In genomic region chr17:46453970-46454411, GRCm38 (mm10) we compare ENCODE assay signal across 10 mouse cellular contexts. TPM values are rescaled to one million over a fixed set of nuclear protein-coding genes. Genes with fewer than 3 reads are reported as not detected.
DNase-seq lines count a peak whose midpoint lies in the region; ATAC-seq and TF ChIP-seq lines count a peak whose summit lies in the region.
"Had no signal": no experiment of that assay in that cellular context is flagged by ENCODE, and none has a peak within 500 bp of the region (broad histone marks: within the 10 kb centered on the region; RNA-seq: fewer than 3 reads in every experiment).

No protein-coding gene starts in this region.

- H3K27me3 ChIP-seq in kidney, embryonic 15.5 days = peaks cover 79% of the 10 kb centered on the region
- peaks cover 73% of the 10 kb centered on the region for H3K27me3 ChIP-seq in forebrain, embryonic 10.5 days (ENCODE audit: poor library complexity, severe bottlenecking)
- peaks cover 85% of the 10 kb centered on the region for H3K27me3 ChIP-seq in limb, embryonic 10.5 days (ENCODE audit: low read depth, poor library complexity, severe bottlenecking)

- H3K4me3 ChIP-seq in kidney, embryonic 15.5 days (replicated peaks) = peak overlapping the region; percentile 44
- H3K4me3 ChIP-seq in forebrain, embryonic 10.5 days = peak overlapping the region; percentile 61
- H3K4me3 ChIP-seq in limb, embryonic 10.5 days = peak overlapping the region; percentile 59
- peak overlapping the region; percentile 34 for H3K4me3 ChIP-seq in olfactory bulb, adult 2 months (ENCODE audit: insufficient read depth, low read depth, low read length)

- no peak overlapping the region for H3K9ac ChIP-seq in kidney, embryonic 15.5 days

- no peak for TF ChIP-seq POLR2A in olfactory bulb, adult 2 months (IDR thresholded peaks at IDR 0.05; ENCODE audit: insufficient read depth, low read depth, low read length)

- no peaks in the 10 kb centered on the region for H3K36me3 ChIP-seq in kidney, embryonic 15.5 days
- 0 out of 2 replicates have a peak, but pooled peaks cover 2% of the 10 kb centered on the region for H3K36me3 ChIP-seq in forebrain, embryonic 10.5 days (replicated peaks)
- no peaks in the 10 kb centered on the region for H3K36me3 ChIP-seq in limb, embryonic 10.5 days

- H3K4me1 ChIP-seq in kidney, embryonic 15.5 days = peaks cover 41% of the 10 kb centered on the region
- peaks cover 52% of the 10 kb centered on the region for H3K4me1 ChIP-seq in forebrain, embryonic 10.5 days
- H3K4me1 ChIP-seq in limb, embryonic 10.5 days = peaks cover 39% of the 10 kb centered on the region
- peaks cover 25% of the 10 kb centered on the region for H3K4me1 ChIP-seq in olfactory bulb, adult 2 months (ENCODE audit: control insufficient read depth, insufficient read depth, low read length)

- H3K9me3 ChIP-seq in kidney, embryonic 15.5 days (replicated peaks) = no peaks in the 10 kb centered on the region
- no peaks in the 10 kb centered on the region for H3K9me3 ChIP-seq in forebrain, embryonic 10.5 days
- no peaks in the 10 kb centered on the region for H3K9me3 ChIP-seq in limb, embryonic 10.5 days (replicated peaks)

- peak overlapping the region; percentile 84 for H3K4me2 ChIP-seq in kidney, embryonic 15.5 days

- WGBS in kidney, embryonic 15.5 days = under 1% methylated on average over 26 of the region's 26 CpGs
- WGBS in forebrain, embryonic 10.5 days = 2% methylated on average over 26 of the region's 26 CpGs
- 3% methylated on average over 26 of the region's 26 CpGs for WGBS in limb, embryonic 10.5 days
- 3% methylated on average over 26 of the region's 26 CpGs for WGBS in olfactory bulb, adult 2 months

- no peak for DNase-seq in kidney, postnatal 25 days
- no peak for DNase-seq in forebrain, embryonic 10.5 days (ENCODE audit: extremely low spot score, low spot score)
- no peak for DNase-seq in limb, embryonic 10.5 days (ENCODE audit: low spot score)
- no peak for DNase-seq in left cerebral cortex, adult 11 months (ENCODE audit: low spot score)
- no peak for DNase-seq in thymus, postnatal 0 days (ENCODE audit: low spot score)
- no peak for DNase-seq in lung, postnatal 36 days
- DNase-seq: cerebellum, postnatal 14 days had no signal

- no peak overlapping the region for H3K27ac ChIP-seq in kidney, embryonic 15.5 days
- H3K27ac ChIP-seq in forebrain, embryonic 10.5 days = 0 out of 2 replicates have a peak overlapping the region, but pooled peaks have one; percentile 79
- peak overlapping the region; percentile 34; the same call in 1 of the 2 replicates for H3K27ac ChIP-seq in limb, embryonic 10.5 days
- no peak overlapping the region for H3K27ac ChIP-seq in olfactory bulb, adult 2 months (ENCODE audit: insufficient read depth, low read depth, low read length)

- ATAC-seq in kidney, embryonic 15.5 days (replicated peaks; ENCODE audit: low FRiP score) = no peak

- no peak for TF ChIP-seq CTCF in olfactory bulb, adult 2 months (IDR thresholded peaks at IDR 0.05; ENCODE audit: insufficient read depth, low read depth, low read length)

RNA-seq across cellular contexts. Expression of gene Slc22a7, which starts 15.7 kb away (rescaled TPM):
- not detected in 2 replicates for polyA plus RNA-seq in kidney, embryonic 15.5 days (2015; fragmentation: Nextera tagmentation; extraction: Ambion mirVana)
- not detected in 2 replicates for polyA plus RNA-seq in forebrain, embryonic 10.5 days (2016; fragmentation: Nextera tagmentation; extraction: Ambion mirVana)
- polyA plus RNA-seq in limb, embryonic 10.5 days (2016; fragmentation: Nextera tagmentation; extraction: Ambion mirVana) = not detected in 2 replicates
- polyA plus RNA-seq in olfactory bulb, adult 2 months (2012; ENCODE audit: insufficient read depth, insufficient read length, low replicate concordance, missing spikeins) = not detected in 2 replicates
- polyA plus RNA-seq in thymus, postnatal 0 days (2015; fragmentation: Nextera tagmentation; extraction: Ambion mirVana) = 6.4 and 9.4 TPM in 2 replicates
- polyA plus RNA-seq: large intestine, adult 2 months had no signal

RNA-seq across cellular contexts. Expression of gene Crip3, which starts 25.3 kb away (rescaled TPM):
- polyA plus RNA-seq in kidney, embryonic 15.5 days (2015; fragmentation: Nextera tagmentation; extraction: Ambion mirVana) = 0.51 and 0.64 TPM in 2 replicates
- polyA plus RNA-seq in forebrain, embryonic 10.5 days (2016; fragmentation: Nextera tagmentation; extraction: Ambion mirVana) = 0.76 TPM in 1 of 2 replicates, not detected in the other
- polyA plus RNA-seq in limb, embryonic 10.5 days (2016; fragmentation: Nextera tagmentation; extraction: Ambion mirVana) = 0.21 and 0.44 TPM in 2 replicates
- polyA plus RNA-seq in olfactory bulb, adult 2 months (2012; ENCODE audit: insufficient read depth, insufficient read length, low replicate concordance, missing spikeins) = not detected in 2 replicates
- 294 and 308 TPM in 2 replicates for polyA plus RNA-seq in thymus, postnatal 0 days (2015; fragmentation: Nextera tagmentation; extraction: Ambion mirVana)

RNA-seq across cellular contexts. Expression of gene Ttbk1, which starts 33.5 kb away (rescaled TPM):
- polyA plus RNA-seq in kidney, embryonic 15.5 days (2015; fragmentation: Nextera tagmentation; extraction: Ambion mirVana) = 0.17 and 0.26 TPM in 2 replicates
- polyA plus RNA-seq in forebrain, embryonic 10.5 days (2016; fragmentation: Nextera tagmentation; extraction: Ambion mirVana) = 0.71 and 1.1 TPM in 2 replicates
- 0.09 and 0.34 TPM in 2 replicates for polyA plus RNA-seq in limb, embryonic 10.5 days (2016; fragmentation: Nextera tagmentation; extraction: Ambion mirVana)
- not detected in 2 replicates for polyA plus RNA-seq in olfactory bulb, adult 2 months (2012; ENCODE audit: insufficient read depth, insufficient read length, low replicate concordance, missing spikeins)
- polyA plus RNA-seq in thymus, postnatal 0 days (2015; fragmentation: Nextera tagmentation; extraction: Ambion mirVana) = 0.08 TPM in 1 of 2 replicates, not detected in the other

RNA-seq across cellular contexts. Expression of gene Dnph1, which starts 42.5 kb away (rescaled TPM):
- 58.0 and 58.5 TPM in 2 replicates for polyA plus RNA-seq in kidney, embryonic 15.5 days (2015; fragmentation: Nextera tagmentation; extraction: Ambion mirVana)
- polyA plus RNA-seq in forebrain, embryonic 10.5 days (2016; fragmentation: Nextera tagmentation; extraction: Ambion mirVana) = 107 TPM in 2 replicates
- 70.1 and 78.6 TPM in 2 replicates for polyA plus RNA-seq in limb, embryonic 10.5 days (2016; fragmentation: Nextera tagmentation; extraction: Ambion mirVana)
- not detected in 2 replicates for polyA plus RNA-seq in olfactory bulb, adult 2 months (2012; ENCODE audit: insufficient read depth, insufficient read length, low replicate concordance, missing spikeins)
- 28.3 and 33.7 TPM in 2 replicates for polyA plus RNA-seq in thymus, postnatal 0 days (2015; fragmentation: Nextera tagmentation; extraction: Ambion mirVana)

Comparison
In these comparisons a context has a peak if more than half of its experiments do, and no peak if none do; other contexts are left out.
1. H3K27ac ChIP-seq: peak in forebrain, embryonic 10.5 days (single experiment) and limb, embryonic 10.5 days (single experiment); none in kidney, embryonic 15.5 days (single experiment) and olfactory bulb, adult 2 months (single experiment).
2. RNA of gene Crip3, which starts 25.3 kb away (polyA plus RNA-seq): 294 to 308 TPM in thymus, postnatal 0 days; 0.76 TPM in forebrain, embryonic 10.5 days, 0.51 to 0.64 TPM in kidney, embryonic 15.5 days, 0.21 to 0.44 TPM in limb, embryonic 10.5 days and not detected in olfactory bulb, adult 2 months; every median in the first group is over 100 times any median in the second.
3. Peak in every context shown above with its lines, with median percentiles within 50 percentile points of each other: H3K4me3 ChIP-seq.